Mouse (Mus musculus): ENCODE results near the gene Cldn1. TPM values are rescaled to one million over a fixed set of nuclear protein-coding genes. Genes with fewer than 3 reads are reported as not detected.

Gene Cldn1
- polyA plus RNA-seq, 1 experiment from 2014 or later, result 2.7 TPM

GRCm38 (mm10) chr16:26370127-26370526 lies 1.5 kb downstream of the Cldn1 start:
- Histone ChIP-seq H3K27me3 (ENCODE audit: control insufficient read depth, insufficient read depth, low read length) (no peaks in the 10 kb centered on the region), H3K36me3 (ENCODE audit: control insufficient read depth, insufficient read depth, low read length) (no peaks in the 10 kb centered on the region), H3K4me1 (ENCODE audit: control insufficient read depth, insufficient read depth, low read length) (no peaks in the 10 kb centered on the region), H3K9me3 (ENCODE audit: control insufficient read depth, low read length) (no peaks in the 10 kb centered on the region), H3K4me3 (ENCODE audit: low read depth, low read length) (no peak overlapping the region), H3K4me2 (ENCODE audit: low read depth, low read length) (no peak overlapping the region), H3K27ac (ENCODE audit: low read depth, low read length) (no peak overlapping the region), H3K9ac (replicated peaks; ENCODE audit: low read depth, low read length) (no peak overlapping the region)
- ATAC-seq (ENCODE audit: low read depth), result no peak
- WGBS, result 100% methylated on average over 1 of the region's 1 CpGs

GRCm38 (mm10) chr16:26369044-26369730 lies 2.5 kb downstream of the Cldn1 start:
- Histone ChIP-seq H3K36me3 (ENCODE audit: control insufficient read depth, insufficient read depth, low read length) (no peaks in the 10 kb centered on the region), H3K4me3 (ENCODE audit: low read depth, low read length) (no peak overlapping the region), H3K27me3 (ENCODE audit: control insufficient read depth, insufficient read depth, low read length) (no peaks in the 10 kb centered on the region), H3K9ac (replicated peaks; ENCODE audit: low read depth, low read length) (no peak overlapping the region), H3K27ac (ENCODE audit: low read depth, low read length) (no peak overlapping the region), H3K4me1 (ENCODE audit: control insufficient read depth, insufficient read depth, low read length) (no peaks in the 10 kb centered on the region), H3K9me3 (ENCODE audit: control insufficient read depth, low read length) (no peaks in the 10 kb centered on the region), H3K4me2 (ENCODE audit: low read depth, low read length) (no peak overlapping the region)
- 88% methylated on average over 7 of the region's 7 CpGs for WGBS
- ATAC-seq (ENCODE audit: low read depth), result no peak

DNA sequence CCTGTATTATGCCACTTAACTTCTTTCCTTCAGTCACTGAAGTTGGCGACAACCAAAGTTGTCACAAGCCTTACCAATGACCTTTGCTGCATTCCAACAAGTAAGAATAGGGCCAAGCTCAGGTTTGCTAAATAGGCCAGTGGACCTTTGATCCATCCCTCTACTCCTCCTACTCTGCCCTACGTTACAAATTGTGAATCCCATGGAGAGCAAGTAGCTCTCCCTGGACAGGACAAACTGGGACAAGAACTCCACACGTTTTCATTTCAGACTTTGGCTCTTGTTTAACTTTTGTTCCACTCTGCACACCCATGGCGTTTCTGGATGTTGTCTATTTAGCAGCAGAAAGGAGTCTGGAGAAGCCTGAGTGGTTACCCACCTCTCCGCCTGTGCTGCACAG lies 3.5 kb downstream of the Cldn1 start:
- ATAC-seq (ENCODE audit: low read depth), result no peak
- no peak overlapping the region for H3K27ac ChIP-seq (ENCODE audit: low read depth, low read length)
- WGBS, result 76% methylated on average over 5 of the region's 5 CpGs
- no peaks in the 10 kb centered on the region for H3K4me1 ChIP-seq (ENCODE audit: control insufficient read depth, insufficient read depth, low read length)
- H3K27me3 ChIP-seq (ENCODE audit: control insufficient read depth, insufficient read depth, low read length), result no peaks in the 10 kb centered on the region
- H3K4me3 ChIP-seq (ENCODE audit: low read depth, low read length), result no peak overlapping the region
- no peaks in the 10 kb centered on the region for H3K36me3 ChIP-seq (ENCODE audit: control insufficient read depth, insufficient read depth, low read length)
- H3K4me2 ChIP-seq (ENCODE audit: low read depth, low read length), result no peak overlapping the region
- no peak overlapping the region for H3K9ac ChIP-seq (replicated peaks; ENCODE audit: low read depth, low read length)
- no peaks in the 10 kb centered on the region for H3K9me3 ChIP-seq (ENCODE audit: control insufficient read depth, low read length)

- Histone ChIP-seq H3K9ac (replicated peaks; ENCODE audit: low read depth, low read length) (no peak overlapping the region), H3K27me3 (ENCODE audit: control insufficient read depth, insufficient read depth, low read length) (no peaks in the 10 kb centered on the region), H3K4me3 (ENCODE audit: low read depth, low read length) (no peak overlapping the region), H3K36me3 (ENCODE audit: control insufficient read depth, insufficient read depth, low read length) (no peaks in the 10 kb centered on the region), H3K9me3 (ENCODE audit: control insufficient read depth, low read length) (no peaks in the 10 kb centered on the region), H3K4me2 (ENCODE audit: low read depth, low read length) (no peak overlapping the region), H3K27ac (ENCODE audit: low read depth, low read length) (no peak overlapping the region), H3K4me1 (ENCODE audit: control insufficient read depth, insufficient read depth, low read length) (no peaks in the 10 kb centered on the region)
- WGBS, result 10% methylated on average over 3 of the region's 3 CpGs
- no peak; the same call in 1 of the 2 replicates for ATAC-seq (ENCODE audit: low read depth)
Measured at GRCm38 (mm10) chr16:26360694-26361093, 10.9 kb downstream of the Cldn1 start.

DNA sequence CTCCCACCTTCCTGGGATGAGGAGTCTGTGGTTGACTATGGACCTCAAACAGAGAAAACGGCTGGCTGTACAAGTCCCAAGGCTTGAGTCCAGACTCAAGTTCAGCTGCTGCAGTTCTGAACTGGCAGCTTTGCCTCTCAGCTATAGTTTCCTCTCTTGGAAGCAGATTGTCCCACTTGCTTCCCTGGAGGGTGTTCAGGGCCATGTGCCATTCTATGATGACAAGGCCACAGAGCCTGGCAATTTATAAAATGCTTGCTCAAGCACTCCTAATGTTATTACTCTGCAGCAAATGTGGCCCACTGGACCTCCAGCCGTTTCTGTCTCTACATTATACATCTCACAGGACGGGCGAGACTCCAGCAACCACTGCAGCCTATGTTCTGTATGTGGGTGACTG lies 12.0 kb downstream of the Cldn1 start:
- peak; percentile 41; the same call in 1 of the 2 replicates for ATAC-seq (ENCODE audit: low read depth)
- H3K36me3 ChIP-seq (ENCODE audit: control insufficient read depth, insufficient read depth, low read length), result no peaks in the 10 kb centered on the region
- whole genome bisulfite sequencing, result 37% methylated on average over 4 of the region's 4 CpGs

GRCm38 (mm10) chr16:26358898-26359297 lies 12.7 kb downstream of the Cldn1 start:
- WGBS, result over 99% methylated on average over 5 of the region's 5 CpGs
- Histone ChIP-seq H3K9me3 (ENCODE audit: control insufficient read depth, low read length) (no peaks in the 10 kb centered on the region), H3K4me3 (ENCODE audit: low read depth, low read length) (no peak overlapping the region), H3K4me2 (ENCODE audit: low read depth, low read length) (no peak overlapping the region), H3K27ac (ENCODE audit: low read depth, low read length) (no peak overlapping the region), H3K36me3 (ENCODE audit: control insufficient read depth, insufficient read depth, low read length) (no peaks in the 10 kb centered on the region), H3K4me1 (ENCODE audit: control insufficient read depth, insufficient read depth, low read length) (no peaks in the 10 kb centered on the region), H3K9ac (replicated peaks; ENCODE audit: low read depth, low read length) (no peak overlapping the region), H3K27me3 (ENCODE audit: control insufficient read depth, insufficient read depth, low read length) (no peaks in the 10 kb centered on the region)
- no peak for ATAC-seq (ENCODE audit: low read depth)

More for the DNA sequence above, 12.0 kb downstream of the Cldn1 start:
- Histone ChIP-seq H3K4me1 (ENCODE audit: control insufficient read depth, insufficient read depth, low read length) (no peaks in the 10 kb centered on the region), H3K27me3 (ENCODE audit: control insufficient read depth, insufficient read depth, low read length) (no peaks in the 10 kb centered on the region), H3K4me3 (ENCODE audit: low read depth, low read length) (no peak overlapping the region), H3K27ac (ENCODE audit: low read depth, low read length) (no peak overlapping the region), H3K4me2 (ENCODE audit: low read depth, low read length) (no peak overlapping the region), H3K9ac (replicated peaks; ENCODE audit: low read depth, low read length) (no peak overlapping the region), H3K9me3 (ENCODE audit: control insufficient read depth, low read length) (no peaks in the 10 kb centered on the region)

DNA sequence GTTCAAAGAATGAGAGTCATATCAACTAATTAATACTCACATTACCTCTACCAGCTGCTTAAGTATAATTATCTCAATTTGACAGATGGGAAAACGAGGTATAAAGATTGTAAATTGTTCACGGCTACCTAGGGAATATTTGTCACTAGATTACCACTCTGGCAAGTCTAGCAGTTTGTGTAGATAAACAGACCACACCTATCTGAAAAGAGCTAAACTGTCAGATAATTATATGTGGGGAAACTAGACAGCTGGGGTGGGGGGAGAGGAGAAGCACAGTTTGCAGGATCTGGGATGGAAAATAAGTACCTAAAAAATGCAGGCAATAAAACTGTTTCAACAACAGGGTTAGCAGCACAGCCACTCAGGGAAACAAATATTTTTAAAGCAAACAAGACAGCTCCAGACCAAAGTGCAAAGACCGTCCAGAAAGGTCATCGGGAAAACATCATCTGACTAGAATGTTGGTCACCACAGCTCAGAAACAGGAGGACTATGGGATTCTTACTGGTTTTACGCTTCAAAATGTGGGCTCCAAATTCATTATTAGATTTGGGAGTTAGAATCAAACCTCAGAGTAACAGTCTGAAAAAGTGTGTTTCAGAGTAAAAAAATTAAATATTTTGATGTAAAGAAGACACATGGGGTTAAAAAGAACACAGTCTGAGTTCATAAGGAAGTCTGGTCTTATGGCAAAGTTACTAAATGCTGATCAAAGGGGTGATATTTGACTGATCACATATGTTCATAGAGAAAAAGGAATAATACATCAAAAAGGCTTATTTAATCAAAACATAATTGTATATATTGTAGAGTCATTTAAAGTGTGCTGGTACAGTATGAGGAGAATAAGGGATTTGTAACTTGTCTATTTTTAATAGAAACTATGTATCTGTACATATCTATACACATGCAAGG lies 13.5 kb downstream of the Cldn1 start:
- 72% methylated on average over 5 of the region's 5 CpGs for WGBS
- no peak overlapping the region for H3K27ac ChIP-seq (ENCODE audit: low read depth, low read length)
- ATAC-seq (ENCODE audit: low read depth), result no peak
- H3K4me3 ChIP-seq (ENCODE audit: low read depth, low read length), result no peak overlapping the region
- no peaks in the 10 kb centered on the region for H3K9me3 ChIP-seq (ENCODE audit: control insufficient read depth, low read length)
- no peaks in the 10 kb centered on the region for H3K36me3 ChIP-seq (ENCODE audit: control insufficient read depth, insufficient read depth, low read length)
- no peaks in the 10 kb centered on the region for H3K27me3 ChIP-seq (ENCODE audit: control insufficient read depth, insufficient read depth, low read length)
- no peak overlapping the region for H3K9ac ChIP-seq (replicated peaks; ENCODE audit: low read depth, low read length)
- H3K4me2 ChIP-seq (ENCODE audit: low read depth, low read length), result no peak overlapping the region
- H3K4me1 ChIP-seq (ENCODE audit: control insufficient read depth, insufficient read depth, low read length), result no peaks in the 10 kb centered on the region

DNA sequence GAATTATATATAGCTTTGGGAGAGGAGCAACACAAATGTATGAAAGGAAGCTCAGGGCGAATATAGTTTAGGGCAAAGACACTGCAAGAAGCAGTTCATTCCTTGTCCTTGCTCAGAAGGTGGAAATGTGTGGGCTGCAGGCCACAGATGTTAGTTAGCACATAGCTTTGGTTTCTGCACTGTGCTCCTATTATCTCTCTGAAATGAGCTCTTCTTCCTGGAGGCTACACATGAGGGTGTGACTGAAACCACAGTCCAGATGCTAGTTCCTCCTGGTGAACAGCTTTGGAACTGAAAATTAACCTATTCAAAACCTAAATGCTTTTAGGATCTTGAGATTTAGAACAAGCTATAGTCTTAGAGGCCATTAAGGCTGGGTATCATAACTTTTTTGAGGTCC lies 16.1 kb downstream of the Cldn1 start:
- H3K9ac ChIP-seq (replicated peaks; ENCODE audit: low read depth, low read length), result no peak overlapping the region
- no peaks in the 10 kb centered on the region for H3K27me3 ChIP-seq (ENCODE audit: control insufficient read depth, insufficient read depth, low read length)
- WGBS, result 88% methylated on average over 1 of the region's 1 CpGs
- H3K4me2 ChIP-seq (ENCODE audit: low read depth, low read length), result no peak overlapping the region
- H3K9me3 ChIP-seq (ENCODE audit: control insufficient read depth, low read length), result no peaks in the 10 kb centered on the region
- H3K4me3 ChIP-seq (ENCODE audit: low read depth, low read length), result no peak overlapping the region
- H3K27ac ChIP-seq (ENCODE audit: low read depth, low read length), result no peak overlapping the region
- no peaks in the 10 kb centered on the region for H3K4me1 ChIP-seq (ENCODE audit: control insufficient read depth, insufficient read depth, low read length)
- H3K36me3 ChIP-seq (ENCODE audit: control insufficient read depth, insufficient read depth, low read length), result no peaks in the 10 kb centered on the region
- ATAC-seq (ENCODE audit: low read depth), result no peak

- no peak for ATAC-seq (ENCODE audit: low read depth)
- 92% methylated on average over 4 of the region's 4 CpGs for WGBS
- no peaks in the 10 kb centered on the region for H3K9me3 ChIP-seq (ENCODE audit: control insufficient read depth, low read length)
- no peak overlapping the region for H3K4me2 ChIP-seq (ENCODE audit: low read depth, low read length)
- no peak overlapping the region for H3K4me3 ChIP-seq (ENCODE audit: low read depth, low read length)
- H3K27me3 ChIP-seq (ENCODE audit: control insufficient read depth, insufficient read depth, low read length), result no peaks in the 10 kb centered on the region
- no peaks in the 10 kb centered on the region for H3K36me3 ChIP-seq (ENCODE audit: control insufficient read depth, insufficient read depth, low read length)
- no peak overlapping the region for H3K27ac ChIP-seq (ENCODE audit: low read depth, low read length)
- H3K4me1 ChIP-seq (ENCODE audit: control insufficient read depth, insufficient read depth, low read length), result no peaks in the 10 kb centered on the region
- no peak overlapping the region for H3K9ac ChIP-seq (replicated peaks; ENCODE audit: low read depth, low read length)
Measured at GRCm38 (mm10) chr16:26350786-26351185, 20.9 kb downstream of the Cldn1 start.
